Mouse (Mus musculus) activated CD4-positive, CD25-positive, alpha-beta regulatory T cell, adult 4 months (primary cell): ENCODE results near the gene Gm3854. TPM values are rescaled to one million over a fixed set of nuclear protein-coding genes. Genes with fewer than 3 reads are reported as not detected.

Source experiments
- ATAC-seq: one replicate; pipeline ENCODE4 v1.8.0; 2017
- polyA plus RNA-seq, 2 experiments: library from polyadenylated mRNA; unstranded; fragments of 100-300 nt; shearing (Covaris generic); gene quantifications; one replicate each; pipeline ENCODE4 v1.2.1; 2017

Gene Gm3854
- polyA plus RNA-seq, 2 experiments from 2014 or later: 0.24 to 0.31 TPM

- ATAC-seq: no peak
These were observed 45.4 kb downstream of the Gm3854 start for GRCm38 (mm10) chr7:6388971-6389370.

DNA sequence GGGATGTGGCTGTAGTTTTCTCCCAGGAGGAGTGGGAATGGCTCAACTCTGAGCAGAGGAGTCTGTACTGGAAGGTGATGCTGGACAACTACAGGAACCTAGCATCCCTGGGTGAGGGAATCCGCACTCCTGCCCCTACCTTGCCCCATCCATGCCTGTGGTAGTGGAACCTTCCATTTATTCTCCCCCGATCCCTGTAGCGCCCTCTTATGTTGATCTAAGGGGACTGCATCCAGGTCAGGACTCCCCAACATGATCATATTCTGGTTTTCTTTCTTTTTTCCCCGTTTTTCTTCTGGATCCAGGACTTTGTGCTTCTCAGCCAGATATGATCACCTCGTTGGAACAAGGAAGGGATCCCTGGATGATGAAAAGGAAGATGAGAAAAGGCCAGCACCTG is 45.9 kb downstream of the Gm3854 start:
- no peak for ATAC-seq

DNA sequence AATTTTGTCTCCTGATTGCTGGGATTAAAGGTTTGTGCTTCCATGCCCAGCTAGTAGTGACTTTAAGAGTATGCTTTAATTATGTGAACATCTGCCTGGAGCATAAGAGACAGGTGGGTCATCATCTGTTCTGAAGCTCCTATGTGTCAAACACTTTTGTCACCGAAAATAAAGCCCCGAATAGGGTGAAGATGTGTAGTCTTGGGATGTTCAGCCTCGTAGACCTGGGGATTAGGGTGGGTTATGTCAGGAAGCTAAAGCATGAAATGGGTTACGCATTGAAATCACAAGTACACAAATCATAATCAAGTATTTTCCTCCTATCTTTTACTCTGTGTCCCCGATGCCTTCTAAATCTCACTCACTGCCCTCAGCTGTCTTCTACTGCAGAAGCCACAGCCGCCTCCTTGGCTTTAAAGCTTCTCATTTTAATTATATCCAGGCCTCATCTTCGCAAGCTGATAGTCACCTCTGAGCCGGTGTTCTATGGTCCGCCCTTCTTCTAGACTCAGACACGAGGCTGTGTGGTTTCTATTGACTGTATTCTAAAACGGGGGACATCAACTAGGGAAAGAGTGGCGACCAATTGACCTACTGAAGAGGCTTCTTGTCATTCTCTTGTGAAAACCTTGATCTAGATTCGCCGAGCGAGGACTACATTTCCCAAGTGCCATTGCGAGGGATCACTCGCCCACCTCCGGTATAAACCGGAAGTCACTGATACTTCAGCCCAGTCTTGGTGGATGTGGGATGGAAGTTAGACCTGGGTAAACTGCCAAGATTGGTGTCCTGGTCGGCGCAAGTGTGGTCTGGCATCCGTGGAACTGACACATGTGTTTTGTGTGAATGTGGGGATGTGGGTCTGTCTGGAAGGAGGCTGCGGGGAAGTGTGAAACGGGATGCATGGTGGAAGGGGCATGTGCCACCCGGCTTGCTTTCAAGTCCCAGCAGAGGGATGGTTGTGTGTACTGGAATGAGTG is 54.7 kb downstream of the Gm3854 start, which contains the start of gene Smim17:
Gene Smim17, plus strand, starts transcription at position 720 of the 980 bp plus-strand sequence.
- peak; percentile 96 for ATAC-seq

Other genes with a start within 250 kb of the Gm3854 start
- 1 to 10 TPM; 4.9 to 9.3 TPM for gene Zfp787, start 187.8 kb upstream of the Gm3854 start, polyA plus RNA-seq
- 1 to 10 TPM; 9.2 to 9.6 TPM for gene Zfp444, start 171.5 kb upstream of the Gm3854 start, polyA plus RNA-seq
- not detected for gene Galp, start 146.7 kb upstream of the Gm3854 start, polyA plus RNA-seq
- not detected for gene Zscan5b, start 121.5 kb upstream of the Gm3854 start, polyA plus RNA-seq
- gene Epp13, start 91.0 kb upstream of the Gm3854 start, polyA plus RNA-seq: not detected
- gene Zfp667, start 57.2 kb upstream of the Gm3854 start, polyA plus RNA-seq: 1 to 10 TPM; 4.1 to 4.6 TPM
- gene Zfp583, start 12.5 kb upstream of the Gm3854 start, polyA plus RNA-seq: 1 to 10 TPM in 1 of 2 experiments, not detected in 1; 1.1 TPM
- 1 to 10 TPM; 1.8 to 2.4 TPM for gene Zfp78, start 19.5 kb downstream of the Gm3854 start, polyA plus RNA-seq
- gene Zfp28, start 39.5 kb downstream of the Gm3854 start, polyA plus RNA-seq: 1 to 10 TPM; 1.9 to 5.9 TPM
- gene Smim17, start 55.0 kb downstream of the Gm3854 start, polyA plus RNA-seq: not detected
- not detected for gene Gm20715, start 66.5 kb downstream of the Gm3854 start, polyA plus RNA-seq
- gene Olfr1344, start 94.9 kb downstream of the Gm3854 start, polyA plus RNA-seq: not detected
- under 1 TPM in 1 of 2 experiments, not detected in 1; 0.11 TPM for gene Olfr1336, start 112.4 kb downstream of the Gm3854 start, polyA plus RNA-seq
- gene Olfr1346, start 123.3 kb downstream of the Gm3854 start, polyA plus RNA-seq: not detected
- not detected for gene Olfr5, start 143.2 kb downstream of the Gm3854 start, polyA plus RNA-seq
- gene Olfr1347, start 156.0 kb downstream of the Gm3854 start, polyA plus RNA-seq: not detected
- under 1 TPM in 1 of 2 experiments, not detected in 1; 0.95 TPM for gene Olfr1348, start 165.0 kb downstream of the Gm3854 start, polyA plus RNA-seq
- gene Olfr1349, start 179.2 kb downstream of the Gm3854 start, polyA plus RNA-seq: not detected
- not detected for gene Olfr1350, start 221.1 kb downstream of the Gm3854 start, polyA plus RNA-seq